Mouse (Mus musculus) NIH3T3 (cell line): Measurements from ENCODE around the gene Tm9sf3.

Experiments
- DNase-seq: peaks from one replicate; pipeline ENCODE4 v3.0.0-alpha.2; 2012; ENCODE audit warnings: low read depth

Tm9sf3 gene

GRCm38 (mm10) chr19:41176881-41177280, 86.9 kb downstream of the Tm9sf3 start:
- DNase-seq = no peak

- no peak for DNase-seq
These were observed 97.9 kb downstream of the Tm9sf3 start for GRCm38 (mm10) chr19:41165914-41166235.

- no peak for DNase-seq
These were observed 98.5 kb downstream of the Tm9sf3 start for GRCm38 (mm10) chr19:41165144-41165913.

- DNase-seq = no peak
These were observed 99.2 kb downstream of the Tm9sf3 start for GRCm38 (mm10) chr19:41164447-41165095.
